Mouse (Mus musculus): Measurements from ENCODE around the gene Gucy2e.

GRCm38 (mm10) chr11:69197743-69198142 lies 39.1 kb downstream of the Gucy2e start, which contains the start of gene Alox8:
- TF ChIP-seq CTCF (IDR thresholded peaks at IDR 0.05; ENCODE audit: low read depth) = no peak
- no peak for TF ChIP-seq EP300 (IDR thresholded peaks at IDR 0.05; ENCODE audit: low read depth)
